Mouse (Mus musculus) ovary, postnatal 14 days (tissue): ENCODE measurements around the gene Znhit2.
A peak's percentile ranks its signal among the peaks of the same experiment; 100 is the strongest.
"Not testable (repeated sequence)": the region's sequence is repeated elsewhere in the genome, so short reads cannot be mapped to it uniquely, and the experiment has no call there.

Source experiments
- DNase-seq: peaks from one replicate; pipeline ENCODE4 v3.0.0; 2022; ENCODE audit warnings: low spot score

The Znhit2 gene

DNA sequence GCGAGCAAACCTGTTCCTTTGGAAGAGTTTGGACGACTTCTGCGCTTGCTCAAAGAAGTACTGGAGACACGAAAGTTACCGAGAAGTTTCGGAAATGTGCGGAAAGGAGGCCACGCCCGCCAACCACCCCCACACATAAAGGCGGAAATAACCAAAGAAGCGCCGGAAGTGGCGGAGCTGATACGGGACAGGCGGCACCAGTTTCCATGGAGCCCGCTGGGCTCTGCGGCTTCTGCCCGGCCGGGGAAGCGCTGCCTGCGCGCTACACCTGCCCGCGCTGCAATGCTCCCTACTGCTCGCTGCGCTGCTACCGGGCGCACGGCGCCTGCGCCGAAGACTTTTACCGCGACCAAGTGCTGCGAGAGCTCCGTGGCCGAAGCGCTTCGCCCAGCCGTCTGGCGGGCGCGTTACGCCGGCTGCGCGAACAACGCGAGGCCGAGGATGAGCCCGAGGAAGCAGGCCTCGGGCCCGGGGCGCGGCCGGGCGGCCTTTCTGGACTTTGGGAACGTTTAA is at the start of gene Znhit2:
Gene Znhit2 (plus strand): TSS at position 172 of the 513 bp plus-strand sequence.
- DNase-seq: peak; percentile 85

DNA sequence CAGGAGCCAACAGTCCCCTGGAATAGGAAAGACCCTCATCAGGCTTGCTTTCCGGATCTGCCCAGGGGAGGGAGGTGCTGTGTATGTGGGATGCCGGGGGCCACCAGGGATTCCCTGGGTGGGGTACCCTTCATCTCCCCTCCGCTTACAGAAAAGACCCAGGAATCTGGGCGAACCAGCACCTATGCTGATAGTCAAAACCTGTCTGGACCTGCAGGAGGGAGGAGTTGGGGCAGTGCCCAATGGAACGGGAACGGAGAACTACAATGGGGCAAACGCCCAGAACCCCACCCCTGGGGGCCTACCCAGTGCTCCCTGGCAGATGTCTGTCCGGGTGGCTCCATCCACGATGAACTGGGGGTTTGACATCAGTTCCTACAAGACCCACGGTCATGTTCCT is 47.3 kb upstream of the Znhit2 start:
- DNase-seq: no peak

DNA sequence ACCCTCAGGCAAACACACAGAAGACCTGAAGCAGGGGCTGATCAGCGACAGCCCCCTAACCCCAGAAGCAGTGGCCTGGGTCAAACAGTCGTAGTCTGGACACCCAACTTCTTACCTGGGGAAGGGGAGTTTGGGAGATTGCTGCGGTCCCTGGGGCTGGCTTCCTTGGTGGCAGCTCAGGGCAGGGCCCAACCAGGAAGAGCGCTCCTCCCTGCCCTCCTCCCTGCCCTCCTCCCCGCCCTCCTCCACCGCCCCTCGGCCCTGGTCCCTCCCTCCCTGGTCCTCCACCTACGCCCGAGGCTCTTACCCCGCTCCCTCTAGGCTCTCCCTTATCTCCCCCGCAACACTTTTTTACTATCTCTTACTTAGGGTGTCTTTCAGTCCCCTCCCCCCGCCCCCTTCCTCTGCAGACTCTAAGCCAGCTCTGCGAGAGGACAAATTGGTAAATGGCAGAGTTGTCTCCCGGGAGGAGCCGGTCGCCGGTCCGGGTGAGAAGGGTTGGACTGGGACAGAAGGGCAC is 45.9 kb upstream of the Znhit2 start:
- DNase-seq: no peak

GRCm38 (mm10) chr19:6015511-6016315 is 45.3 kb upstream of the Znhit2 start, which contains the start of gene Capn1:
Capn1 (minus strand) TSS chr19:6015897.
- DNase-seq: peak; percentile 51

DNA sequence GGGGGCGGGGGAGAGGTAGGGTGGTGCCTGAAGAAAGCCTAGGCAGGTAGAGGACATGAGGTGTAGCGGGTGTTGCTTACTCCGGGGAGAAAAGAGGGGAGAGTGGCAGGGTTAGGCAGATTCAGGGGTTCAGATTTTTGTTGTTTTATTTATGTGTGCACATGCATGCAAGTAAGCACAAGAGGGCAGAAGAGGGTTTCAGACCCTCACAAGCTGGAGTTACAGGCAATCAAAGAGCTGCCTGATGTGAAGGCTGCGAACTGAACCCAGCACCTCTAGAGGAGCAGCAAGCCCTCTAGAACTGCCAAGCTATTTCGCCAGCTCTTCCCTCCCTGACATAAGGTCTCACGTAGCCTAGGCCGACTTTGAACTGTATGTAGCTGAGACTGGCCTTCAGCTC is 44.5 kb upstream of the Znhit2 start:
- no peak for DNase-seq

DNA sequence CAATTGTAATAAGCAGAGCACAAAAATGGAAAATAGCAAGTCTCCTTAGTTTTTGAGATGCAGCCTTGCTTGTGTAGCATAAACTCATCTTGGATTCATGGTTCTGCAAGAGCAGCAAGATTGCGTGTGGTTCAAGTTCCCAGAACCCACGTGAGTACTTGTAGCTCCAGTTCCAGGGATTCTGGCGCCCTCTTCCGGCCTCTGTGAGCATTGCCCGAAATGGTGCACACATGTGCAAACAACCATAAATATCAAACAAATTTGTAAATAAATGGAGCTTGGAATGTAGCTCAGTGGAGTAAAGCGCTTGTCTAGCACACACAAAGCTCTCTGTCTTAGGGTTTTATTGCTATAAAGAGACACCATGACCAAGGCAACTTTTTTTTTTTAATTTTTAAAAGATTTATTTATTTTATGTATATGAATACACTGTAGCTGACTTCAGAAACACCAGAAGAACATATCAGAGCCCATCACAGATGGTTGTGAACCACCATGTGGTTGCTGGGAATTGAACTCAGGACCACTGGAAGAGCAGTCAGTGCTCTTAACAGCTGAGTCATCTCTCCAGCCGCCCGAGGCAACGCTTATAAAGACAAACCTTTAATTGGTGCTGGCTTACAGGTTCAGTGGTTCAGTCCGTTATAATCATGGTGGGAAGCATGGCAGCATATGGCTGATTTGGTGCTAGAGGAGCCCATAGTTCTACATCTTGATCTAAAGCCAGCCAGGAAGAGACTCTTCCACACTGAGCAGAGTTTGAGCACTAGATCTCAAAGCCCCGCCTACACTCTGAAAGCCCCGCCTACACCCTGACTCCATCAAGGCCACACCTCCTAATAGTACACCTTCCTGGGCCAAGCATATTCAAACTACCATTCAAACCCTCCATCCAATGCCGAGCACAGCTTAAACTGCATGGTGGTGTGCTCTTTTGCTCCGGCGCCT is 42.6 kb upstream of the Znhit2 start:
- DNase-seq: peak; percentile 85

DNA sequence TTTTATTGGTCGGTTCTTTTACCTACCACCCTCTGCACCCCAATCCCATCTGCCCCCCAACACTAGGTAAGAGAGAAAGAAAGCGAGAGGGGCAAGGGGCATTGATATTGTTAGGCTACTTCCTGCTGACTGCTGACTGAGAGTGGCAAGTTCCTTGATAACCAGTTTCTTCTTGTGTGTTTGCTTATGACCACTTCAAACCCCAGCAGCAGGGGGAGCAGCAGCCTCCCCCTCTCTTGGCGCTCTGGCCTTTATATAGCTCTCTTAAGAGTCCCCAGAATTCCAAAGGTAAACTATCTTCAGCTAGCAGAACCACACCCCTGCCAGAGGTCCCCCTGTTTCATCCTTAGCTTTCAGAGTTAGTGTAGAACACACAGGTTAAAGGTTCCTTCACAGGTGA is 40.7 kb upstream of the Znhit2 start:
- DNase-seq: no peak

- no peak for DNase-seq
Measured at GRCm38 (mm10) chr19:6023059-6023458, 37.9 kb upstream of the Znhit2 start.

DNA sequence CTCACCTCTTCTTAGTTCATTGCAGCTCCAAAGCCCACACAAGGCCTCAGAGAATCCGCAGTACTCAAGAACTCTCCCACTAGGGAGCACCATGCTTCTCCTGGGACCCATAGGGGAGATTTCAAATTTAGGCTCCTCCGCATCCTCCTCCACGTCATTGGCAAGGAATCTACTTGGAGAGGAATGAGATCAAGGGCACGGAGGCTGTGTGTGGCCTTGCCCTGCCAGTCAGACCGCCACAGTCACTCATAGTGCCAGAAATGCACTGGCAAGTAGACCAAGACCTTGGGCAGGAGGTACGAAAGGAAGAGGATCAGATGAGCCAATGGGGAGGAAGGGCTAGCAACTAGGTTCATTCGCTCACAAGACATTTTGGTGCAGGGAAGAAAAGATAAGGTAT is 37.1 kb upstream of the Znhit2 start:
- DNase-seq: no peak

DNA sequence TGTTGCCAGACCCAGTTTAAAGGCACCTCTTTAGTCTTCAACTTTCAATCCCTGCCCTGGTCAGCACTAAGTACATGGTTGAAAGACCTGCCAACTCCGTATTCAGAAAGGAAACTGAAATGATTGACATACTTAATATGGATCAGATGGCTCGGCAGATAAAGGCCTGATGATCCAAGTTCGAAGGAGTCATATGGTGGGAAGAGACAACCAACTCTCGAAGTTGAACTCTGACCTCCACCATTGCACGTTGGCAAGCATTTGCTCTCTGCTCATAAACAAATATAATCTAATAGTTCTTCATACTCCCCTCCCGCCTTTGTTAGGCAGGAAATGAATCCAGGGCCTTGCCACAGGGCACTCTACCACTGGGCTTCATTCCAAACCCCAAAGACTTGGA is 32.0 kb upstream of the Znhit2 start:
- no peak for DNase-seq

DNA sequence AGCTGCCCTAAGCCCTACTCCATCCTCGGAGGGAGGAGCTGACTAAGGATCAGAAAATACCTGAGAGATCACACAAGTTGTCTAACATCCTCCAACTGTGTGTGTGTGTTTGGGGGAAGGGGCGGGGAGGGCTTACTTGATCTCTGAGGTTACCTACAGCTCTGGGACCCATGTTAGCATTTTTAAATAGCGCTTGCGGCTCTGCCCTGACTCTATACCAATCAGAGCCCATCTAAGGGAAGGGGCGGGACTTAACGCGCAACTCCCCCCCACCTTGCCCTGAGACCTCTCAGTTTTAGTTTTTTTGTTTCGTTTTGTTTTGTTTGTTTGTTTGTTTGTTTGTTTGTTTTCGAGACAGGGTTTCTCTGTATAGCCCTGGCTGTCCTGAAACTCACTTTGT is 31.6 kb upstream of the Znhit2 start:
- no peak for DNase-seq

- no peak for DNase-seq
Measured at GRCm38 (mm10) chr19:6030520-6031280, 30.3 kb upstream of the Znhit2 start.

DNA sequence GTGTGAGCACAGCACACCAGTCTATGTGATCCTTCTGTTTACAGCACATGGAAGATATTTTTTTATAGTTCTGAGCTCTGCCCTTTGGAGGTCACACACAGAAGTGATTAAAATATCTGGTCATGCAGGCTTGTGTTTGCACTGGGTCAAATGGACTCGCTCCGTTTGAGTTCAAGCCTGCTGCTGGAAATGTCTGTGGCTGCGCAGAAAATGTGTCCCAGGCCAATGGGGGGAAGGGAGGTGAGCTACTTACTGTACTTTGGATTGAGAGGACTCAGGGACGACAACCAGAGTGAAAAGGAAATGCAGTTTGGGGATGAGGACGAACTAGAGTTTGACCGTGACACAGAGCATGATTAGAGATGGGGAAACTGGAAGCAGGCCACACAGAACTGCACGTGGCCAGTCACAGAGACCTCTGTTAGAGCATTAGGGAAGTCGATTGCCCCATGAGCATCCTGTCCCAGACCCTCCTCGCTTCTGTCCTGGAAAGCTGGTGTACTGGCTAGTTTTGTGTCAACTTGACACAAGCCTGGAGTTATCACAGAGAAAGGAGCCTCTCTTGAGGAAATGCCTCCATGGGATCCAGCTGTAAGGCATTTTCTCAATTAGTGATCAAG is 24.9 kb upstream of the Znhit2 start:
- DNase-seq: no peak

DNA sequence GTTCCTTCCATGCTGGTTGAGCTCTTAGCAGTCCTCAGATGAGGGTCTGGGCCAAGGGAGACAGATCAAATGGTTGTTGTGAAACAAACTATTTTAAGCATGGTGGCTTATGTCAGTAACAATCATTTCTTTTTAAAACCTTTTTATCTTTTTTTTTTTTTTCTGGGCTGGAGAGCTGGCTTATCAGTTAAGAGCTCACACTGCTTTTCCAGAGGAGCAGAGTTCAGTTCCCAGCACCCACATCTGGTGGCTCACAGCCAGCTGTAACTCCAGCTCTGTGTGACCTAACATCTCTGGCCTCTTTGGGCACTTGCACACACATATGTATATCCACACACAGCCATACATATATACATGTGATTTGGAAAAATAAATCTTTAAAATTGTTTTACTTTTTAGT is 23.3 kb upstream of the Znhit2 start:
- DNase-seq: no peak

- no peak for DNase-seq
Measured at GRCm38 (mm10) chr19:6038326-6038725, 22.7 kb upstream of the Znhit2 start.

- no peak for DNase-seq
Measured at GRCm38 (mm10) chr19:6040002-6040401, 21.0 kb upstream of the Znhit2 start.

- no peak for DNase-seq
Measured at GRCm38 (mm10) chr19:6042293-6042692, 18.7 kb upstream of the Znhit2 start.

- DNase-seq: not testable (repeated sequence)
Measured at GRCm38 (mm10) chr19:6044102-6044501, 16.9 kb upstream of the Znhit2 start.

- DNase-seq: no peak
Measured at GRCm38 (mm10) chr19:6045366-6046293, 15.4 kb upstream of the Znhit2 start.
